Mouse (Mus musculus) kidney, embryonic 14.5 days (tissue): ENCODE measurements around the gene Abcd1. TPM values are rescaled to one million over a fixed set of nuclear protein-coding genes. Genes with fewer than 3 reads are reported as not detected.
"Not testable (repeated sequence)": the region's sequence is repeated elsewhere in the genome, so short reads cannot be mapped to it uniquely, and the experiment has no call there.

Experiments used
- ATAC-seq: fragments of 200-750 bp; cut with Nextera tagmentation; 2 replicates; pipeline ENCODE4 v1.8.0; 2017; ENCODE audit warnings: moderate number of reproducible peaks, mild to moderate bottlenecking, moderate TSS enrichment, moderate library complexity; ENCODE audit not compliant: low FRiP score, low TSS enrichment
- H3K27ac ChIP-seq: fragments of 300-500 bp; sonication (generic); 2 replicates; pipeline ENCODE4 v1.5.1; 2014; ENCODE audit warnings: low read depth, mild to moderate bottlenecking, low read length, moderate library complexity, mixed read lengths
- H3K27me3 ChIP-seq: fragments of 300-500 bp; sonication (generic); 2 replicates; pipeline ENCODE4 v1.6.1; 2014; ENCODE audit warnings: mild to moderate bottlenecking, low read length; ENCODE audit not compliant: control insufficient read depth, insufficient read depth
- H3K36me3 ChIP-seq: fragments of 300-500 bp; sonication (generic); 2 replicates; pipeline ENCODE4 v1.6.1; 2014; ENCODE audit warnings: low read length, mixed read lengths; ENCODE audit not compliant: control insufficient read depth, insufficient read depth
- H3K4me1 ChIP-seq: fragments of 300-500 bp; sonication (generic); 2 replicates; pipeline ENCODE4 v1.6.1; 2014; ENCODE audit warnings: low read length, mixed read lengths; ENCODE audit not compliant: control insufficient read depth, insufficient read depth
- H3K4me2 ChIP-seq: fragments of 300-500 bp; sonication (generic); replicated peaks from 2 replicates; pipeline ENCODE4 v1.6.1; 2014; ENCODE audit warnings: low read depth, mild to moderate bottlenecking, low read length
- H3K4me3 ChIP-seq: fragments of 300-500 bp; sonication (generic); 2 replicates; pipeline ENCODE4 v1.5.1; 2014; ENCODE audit warnings: mild to moderate bottlenecking, low read length
- H3K9ac ChIP-seq: fragments of 300-500 bp; sonication (generic); 2 replicates; pipeline ENCODE4 v1.6.1; 2014; ENCODE audit warnings: low read depth, mild to moderate bottlenecking, low read length, moderate library complexity
- H3K9me3 ChIP-seq: fragments of 300-500 bp; sonication (generic); 2 replicates; pipeline ENCODE4 v1.6.1; 2016; ENCODE audit warnings: low read length; ENCODE audit not compliant: control insufficient read depth
- WGBS: fragments of 180-500 bp; shearing (Covaris S2); extraction: QIAGEN DNeasy Blood & Tissue Kit; methylation state at CpG from one replicate; pipeline ENCODE4 v1.1.7; 2014; 5-methylcytosine and 5-hydroxymethylcytosine counted together
- polyA plus RNA-seq: library from polyadenylated mRNA; unstranded; fragments of >200 nt; fragmentation: Nextera tagmentation; extraction: Ambion mirVana; gene quantifications from 2 replicates; pipeline ENCODE4 v1.2.1, GENCODE M21; 2014

Abcd1 gene
- polyA plus RNA-seq, 1 experiment from 2014 or later, result 12.0 TPM

- Histone ChIP-seq H3K36me3 (no peaks in the 10 kb centered on the region; the same call in 1 of the 2 replicates), H3K27ac (no peak overlapping the region), H3K4me2 (no peak overlapping the region; the same call in 1 of the 2 replicates), H3K9ac (no peak overlapping the region), H3K4me3 (no peak overlapping the region), H3K4me1 (0 out of 2 replicates have a peak, but pooled peaks cover 5% of the 10 kb centered on the region), H3K9me3 (no peaks in the 10 kb centered on the region), H3K27me3 (no peaks in the 10 kb centered on the region)
- ATAC-seq, result no peak
- WGBS, result 55% methylated on average over 5 of the region's 5 CpGs
These were observed 2.4 kb downstream of the Abcd1 start for GRCm38 (mm10) chrX:73718686-73719362.

GRCm38 (mm10) chrX:73730908-73731307 is 14.5 kb downstream of the Abcd1 start:
- H3K36me3 ChIP-seq, result peaks cover 3% of the 10 kb centered on the region; the same call in 1 of the 2 replicates
- H3K9ac ChIP-seq, result no peak overlapping the region
- no peak for ATAC-seq
- H3K4me1 ChIP-seq, result no peaks in the 10 kb centered on the region
- H3K4me3 ChIP-seq, result no peak overlapping the region
- no peaks in the 10 kb centered on the region for H3K9me3 ChIP-seq
- no peak overlapping the region for H3K27ac ChIP-seq
- H3K27me3 ChIP-seq, result no peaks in the 10 kb centered on the region
- 38% methylated on average over 1 of the region's 1 CpGs for WGBS
- H3K4me2 ChIP-seq, result no peak overlapping the region

- H3K27ac ChIP-seq, result no peak overlapping the region
- no peaks in the 10 kb centered on the region for H3K36me3 ChIP-seq
- H3K4me1 ChIP-seq, result no peaks in the 10 kb centered on the region
- H3K4me3 ChIP-seq, result no peak overlapping the region
- no peaks in the 10 kb centered on the region for H3K27me3 ChIP-seq
- no peak overlapping the region for H3K4me2 ChIP-seq
- 60% methylated on average over 1 of the region's 1 CpGs for WGBS
- H3K9me3 ChIP-seq, result no peaks in the 10 kb centered on the region
- H3K9ac ChIP-seq, result no peak overlapping the region
- no peak for ATAC-seq
These were observed 21.8 kb downstream of the Abcd1 start for GRCm38 (mm10) chrX:73738155-73738554.

GRCm38 (mm10) chrX:73739151-73739550 is 22.8 kb downstream of the Abcd1 start:
- WGBS, result 74% methylated on average over 5 of the region's 5 CpGs
- Histone ChIP-seq H3K9me3 (no peaks in the 10 kb centered on the region), H3K9ac (no peak overlapping the region), H3K4me2 (no peak overlapping the region), H3K27me3 (no peaks in the 10 kb centered on the region), H3K4me1 (no peaks in the 10 kb centered on the region), H3K4me3 (no peak overlapping the region), H3K27ac (no peak overlapping the region), H3K36me3 (no peaks in the 10 kb centered on the region)
- ATAC-seq, result no peak

- WGBS, result 90% methylated on average over 7 of the region's 7 CpGs
- not testable (repeated sequence) for H3K36me3 ChIP-seq, H3K9ac ChIP-seq, H3K9me3 ChIP-seq, H3K4me2 ChIP-seq, H3K4me1 ChIP-seq, H3K27ac ChIP-seq, ATAC-seq, H3K27me3 ChIP-seq, H3K4me3 ChIP-seq
These were observed 23.4 kb downstream of the Abcd1 start for GRCm38 (mm10) chrX:73739841-73740240.

- 90% methylated on average over 1 of the region's 1 CpGs for WGBS
- no peaks in the 10 kb centered on the region for H3K9me3 ChIP-seq
- H3K27me3 ChIP-seq, result no peaks in the 10 kb centered on the region
- no peak for ATAC-seq
- H3K36me3 ChIP-seq, result no peaks in the 10 kb centered on the region
- no peak overlapping the region for H3K4me3 ChIP-seq
- no peak overlapping the region for H3K27ac ChIP-seq
- H3K4me1 ChIP-seq, result no peaks in the 10 kb centered on the region
- no peak overlapping the region for H3K9ac ChIP-seq
- H3K4me2 ChIP-seq, result no peak overlapping the region
These were observed 28.5 kb downstream of the Abcd1 start for GRCm38 (mm10) chrX:73744774-73745481.

GRCm38 (mm10) chrX:73748977-73749376 is 32.6 kb downstream of the Abcd1 start:
- WGBS, result 88% methylated on average over 1 of the region's 1 CpGs
- Histone ChIP-seq H3K9me3 (no peaks in the 10 kb centered on the region), H3K4me1 (no peaks in the 10 kb centered on the region), H3K9ac (no peak overlapping the region), H3K4me3 (no peak overlapping the region), H3K4me2 (no peak overlapping the region), H3K27me3 (no peaks in the 10 kb centered on the region), H3K27ac (no peak overlapping the region), H3K36me3 (no peaks in the 10 kb centered on the region)
- no peak for ATAC-seq

- 72% methylated on average over 5 of the region's 5 CpGs for WGBS
- Histone ChIP-seq H3K4me1 (no peaks in the 10 kb centered on the region), H3K9ac (no peak within 1 kb of the TSS), H3K9me3 (no peaks in the 10 kb centered on the region), H3K27ac (no peak within 1 kb of the TSS), H3K4me3 (no peak within 1 kb of the TSS), H3K27me3 (no peaks in the 10 kb centered on the region; the same call in 1 of the 2 replicates), H3K4me2 (no peak within 1 kb of the TSS), H3K36me3 (no peaks in the 10 kb centered on the region)
- no peak for ATAC-seq
These were observed 40.1 kb downstream of the Abcd1 start, which contains the start of gene Plxnb3 for GRCm38 (mm10) chrX:73756334-73757140. TSS of gene Plxnb3 (plus strand) at chrX:73757090.
